Mouse (Mus musculus): ENCODE results near the gene Btbd9. TPM values are rescaled to one million over a fixed set of nuclear protein-coding genes. Genes with fewer than 3 reads are reported as not detected.

The Btbd9 gene
- polyA plus RNA-seq, 1 experiment, result 31.2 TPM

GRCm38 (mm10) chr17:30188031-30188981, 388.0 kb downstream of the Btbd9 start:
- TF ChIP-seq POLR2A (IDR thresholded peaks at IDR 0.05; ENCODE audit: low read depth, low read length), result no peak
- TF ChIP-seq CTCF (IDR thresholded peaks at IDR 0.05; ENCODE audit: extremely low read depth, insufficient read length, insufficient replicate concordance, low read depth, low read length), result no peak
- Histone ChIP-seq H3K36me3 (ENCODE audit: control insufficient read depth, insufficient read depth, low read length) (peaks cover 9% of the 10 kb centered on the region; the same call in 1 of the 2 replicates), H3K4me1 (ENCODE audit: control insufficient read depth, insufficient read depth, insufficient read length, low read length) (no peaks in the 10 kb centered on the region), H3K27me3 (ENCODE audit: control insufficient read depth, insufficient read depth, low read length) (no peaks in the 10 kb centered on the region), H3K27ac (ENCODE audit: insufficient read depth, low read depth, low read length) (no peak overlapping the region), H3K4me3 (ENCODE audit: low read depth, low read length) (no peak overlapping the region)
- 73% methylated on average over 20 of the region's 20 CpGs for WGBS

- Histone ChIP-seq H3K27ac (ENCODE audit: insufficient read depth, low read depth, low read length) (no peak overlapping the region), H3K36me3 (ENCODE audit: control insufficient read depth, insufficient read depth, low read length) (peaks cover 3% of the 10 kb centered on the region; the same call in 1 of the 2 replicates), H3K27me3 (ENCODE audit: control insufficient read depth, insufficient read depth, low read length) (no peaks in the 10 kb centered on the region), H3K4me3 (ENCODE audit: low read depth, low read length) (no peak overlapping the region), H3K4me1 (ENCODE audit: control insufficient read depth, insufficient read depth, insufficient read length, low read length) (no peaks in the 10 kb centered on the region)
- 82% methylated on average over 5 of the region's 5 CpGs for WGBS
- no peak for TF ChIP-seq CTCF (IDR thresholded peaks at IDR 0.05; ENCODE audit: extremely low read depth, insufficient read length, insufficient replicate concordance, low read depth, low read length)
- TF ChIP-seq POLR2A (IDR thresholded peaks at IDR 0.05; ENCODE audit: low read depth, low read length), result no peak
Observed at GRCm38 (mm10) chr17:30187581-30187980, 388.7 kb downstream of the Btbd9 start.

- 89% methylated on average over 6 of the region's 6 CpGs for WGBS
- no peaks in the 10 kb centered on the region for H3K4me1 ChIP-seq (ENCODE audit: control insufficient read depth, insufficient read depth, insufficient read length, low read length)
- H3K36me3 ChIP-seq (ENCODE audit: control insufficient read depth, insufficient read depth, low read length), result 0 out of 2 replicates have a peak, but pooled peaks cover 1% of the 10 kb centered on the region
- no peaks in the 10 kb centered on the region for H3K27me3 ChIP-seq (ENCODE audit: control insufficient read depth, insufficient read depth, low read length)
- H3K4me3 ChIP-seq (ENCODE audit: low read depth, low read length), result no peak overlapping the region
- no peak for TF ChIP-seq CTCF (IDR thresholded peaks at IDR 0.05; ENCODE audit: extremely low read depth, insufficient read length, insufficient replicate concordance, low read depth, low read length)
- TF ChIP-seq POLR2A (IDR thresholded peaks at IDR 0.05; ENCODE audit: low read depth, low read length), result no peak
- no peak overlapping the region for H3K27ac ChIP-seq (ENCODE audit: insufficient read depth, low read depth, low read length)
Observed at GRCm38 (mm10) chr17:30187154-30187553, 389.1 kb downstream of the Btbd9 start.

- 0 out of 2 replicates have a peak, but pooled peaks cover 2% of the 10 kb centered on the region for H3K36me3 ChIP-seq (ENCODE audit: control insufficient read depth, insufficient read depth, low read length)
- no peak for TF ChIP-seq POLR2A (IDR thresholded peaks at IDR 0.05; ENCODE audit: low read depth, low read length)
- no peak for TF ChIP-seq CTCF (IDR thresholded peaks at IDR 0.05; ENCODE audit: extremely low read depth, insufficient read length, insufficient replicate concordance, low read depth, low read length)
- no peaks in the 10 kb centered on the region for H3K4me1 ChIP-seq (ENCODE audit: control insufficient read depth, insufficient read depth, insufficient read length, low read length)
- 89% methylated on average over 6 of the region's 6 CpGs for WGBS
- no peak overlapping the region for H3K4me3 ChIP-seq (ENCODE audit: low read depth, low read length)
- H3K27ac ChIP-seq (ENCODE audit: insufficient read depth, low read depth, low read length), result no peak overlapping the region
- no peaks in the 10 kb centered on the region for H3K27me3 ChIP-seq (ENCODE audit: control insufficient read depth, insufficient read depth, low read length)
Observed at GRCm38 (mm10) chr17:30183561-30183960, 392.7 kb downstream of the Btbd9 start.

GRCm38 (mm10) chr17:30182063-30182462, 394.2 kb downstream of the Btbd9 start:
- TF ChIP-seq CTCF (IDR thresholded peaks at IDR 0.05; ENCODE audit: extremely low read depth, insufficient read length, insufficient replicate concordance, low read depth, low read length), result no peak
- no peak for TF ChIP-seq POLR2A (IDR thresholded peaks at IDR 0.05; ENCODE audit: low read depth, low read length)

GRCm38 (mm10) chr17:30181554-30181953, 394.7 kb downstream of the Btbd9 start:
- TF ChIP-seq POLR2A (IDR thresholded peaks at IDR 0.05; ENCODE audit: low read depth, low read length), result no peak
- TF ChIP-seq CTCF (IDR thresholded peaks at IDR 0.05; ENCODE audit: extremely low read depth, insufficient read length, insufficient replicate concordance, low read depth, low read length), result no peak
- Histone ChIP-seq H3K4me3 (ENCODE audit: low read depth, low read length) (no peak overlapping the region), H3K27me3 (ENCODE audit: control insufficient read depth, insufficient read depth, low read length) (no peaks in the 10 kb centered on the region), H3K4me1 (ENCODE audit: control insufficient read depth, insufficient read depth, insufficient read length, low read length) (no peaks in the 10 kb centered on the region), H3K36me3 (ENCODE audit: control insufficient read depth, insufficient read depth, low read length) (0 out of 2 replicates have a peak, but pooled peaks cover 5% of the 10 kb centered on the region), H3K27ac (ENCODE audit: insufficient read depth, low read depth, low read length) (no peak overlapping the region)
- WGBS, result 82% methylated on average over 4 of the region's 4 CpGs

More at GRCm38 (mm10) chr17:30182063-30182462, 394.2 kb downstream of the Btbd9 start:
- Histone ChIP-seq H3K27me3 (ENCODE audit: control insufficient read depth, insufficient read depth, low read length) (no peaks in the 10 kb centered on the region), H3K4me3 (ENCODE audit: low read depth, low read length) (no peak overlapping the region), H3K4me1 (ENCODE audit: control insufficient read depth, insufficient read depth, insufficient read length, low read length) (no peaks in the 10 kb centered on the region), H3K27ac (ENCODE audit: insufficient read depth, low read depth, low read length) (no peak overlapping the region), H3K36me3 (ENCODE audit: control insufficient read depth, insufficient read depth, low read length) (0 out of 2 replicates have a peak, but pooled peaks cover 5% of the 10 kb centered on the region)
- WGBS, result 59% methylated on average over 2 of the region's 2 CpGs

- Histone ChIP-seq H3K4me3 (ENCODE audit: low read depth, low read length) (no peak overlapping the region), H3K4me1 (ENCODE audit: control insufficient read depth, insufficient read depth, insufficient read length, low read length) (no peaks in the 10 kb centered on the region), H3K27ac (ENCODE audit: insufficient read depth, low read depth, low read length) (no peak overlapping the region), H3K36me3 (ENCODE audit: control insufficient read depth, insufficient read depth, low read length) (0 out of 2 replicates have a peak, but pooled peaks cover 5% of the 10 kb centered on the region), H3K27me3 (ENCODE audit: control insufficient read depth, insufficient read depth, low read length) (no peaks in the 10 kb centered on the region)
- WGBS, result 94% methylated on average over 6 of the region's 6 CpGs
- TF ChIP-seq CTCF (IDR thresholded peaks at IDR 0.05; ENCODE audit: extremely low read depth, insufficient read length, insufficient replicate concordance, low read depth, low read length) (no peak), POLR2A (IDR thresholded peaks at IDR 0.05; ENCODE audit: low read depth, low read length) (no peak)
Observed at GRCm38 (mm10) chr17:30180197-30180596, 396.1 kb downstream of the Btbd9 start.

Data from small intestine, adult 2 months (tissue).